Mouse (Mus musculus) stomach, embryonic 16.5 days (tissue): ENCODE measurements around the gene Cd82. TPM values are rescaled to one million over a fixed set of nuclear protein-coding genes. Genes with fewer than 3 reads are reported as not detected.

Source experiments
- ATAC-seq: fragments of 200-750 bp; cut with Nextera tagmentation; 2 replicates; pipeline ENCODE4 v1.8.0; 2017; ENCODE audit warnings: moderate number of reproducible peaks, moderate TSS enrichment; ENCODE audit not compliant: insufficient read depth, low FRiP score
- H3K27ac ChIP-seq: fragments of 300-500 bp; sonication (generic); 2 replicates; pipeline ENCODE4 v1.5.1; 2014; ENCODE audit warnings: low read length
- H3K27me3 ChIP-seq: fragments of 300-500 bp; sonication (generic); 2 replicates; pipeline ENCODE4 v1.6.1; 2014; ENCODE audit warnings: low read length, control low read depth, mixed read lengths; ENCODE audit not compliant: control insufficient read depth, insufficient read depth
- H3K36me3 ChIP-seq: fragments of 300-500 bp; sonication (generic); 2 replicates; pipeline ENCODE4 v1.6.1; 2014; ENCODE audit warnings: low read length; ENCODE audit not compliant: control insufficient read depth, insufficient read depth
- H3K4me1 ChIP-seq: fragments of 300-500 bp; sonication (generic); 2 replicates; pipeline ENCODE4 v1.6.1; 2014; ENCODE audit warnings: low read length, control low read depth, mixed read lengths; ENCODE audit not compliant: control insufficient read depth, insufficient read depth
- H3K4me2 ChIP-seq: fragments of 300-500 bp; sonication (generic); 2 replicates; pipeline ENCODE4 v1.6.1; 2014; ENCODE audit warnings: low read depth, low read length, mixed read lengths
- H3K4me3 ChIP-seq: fragments of 300-500 bp; sonication (generic); replicated peaks from 2 replicates; pipeline ENCODE4 v1.5.1; 2014; ENCODE audit warnings: mild to moderate bottlenecking, low read length
- H3K9ac ChIP-seq: fragments of 300-500 bp; sonication (generic); 2 replicates; pipeline ENCODE4 v1.6.1; 2014; ENCODE audit warnings: low read length
- H3K9me3 ChIP-seq: fragments of 300-500 bp; sonication (generic); replicated peaks from 2 replicates; pipeline ENCODE4 v1.6.1; 2016; ENCODE audit warnings: low read length, control low read depth; ENCODE audit not compliant: control insufficient read depth
- WGBS: fragments of 180-500 bp; shearing (Covaris S2); extraction: QIAGEN DNeasy Blood & Tissue Kit; methylation state at CpG from one replicate; pipeline ENCODE4 v1.1.7; 2014; 5-methylcytosine and 5-hydroxymethylcytosine counted together
- polyA plus RNA-seq: library from polyadenylated mRNA; unstranded; fragments of >200 nt; fragmentation: Nextera tagmentation; extraction: Ambion mirVana; gene quantifications from 2 replicates; pipeline ENCODE4 v1.2.1, GENCODE M21; 2015

Cd82 gene
- polyA plus RNA-seq, 1 experiment from 2014 or later = 112 TPM

DNA sequence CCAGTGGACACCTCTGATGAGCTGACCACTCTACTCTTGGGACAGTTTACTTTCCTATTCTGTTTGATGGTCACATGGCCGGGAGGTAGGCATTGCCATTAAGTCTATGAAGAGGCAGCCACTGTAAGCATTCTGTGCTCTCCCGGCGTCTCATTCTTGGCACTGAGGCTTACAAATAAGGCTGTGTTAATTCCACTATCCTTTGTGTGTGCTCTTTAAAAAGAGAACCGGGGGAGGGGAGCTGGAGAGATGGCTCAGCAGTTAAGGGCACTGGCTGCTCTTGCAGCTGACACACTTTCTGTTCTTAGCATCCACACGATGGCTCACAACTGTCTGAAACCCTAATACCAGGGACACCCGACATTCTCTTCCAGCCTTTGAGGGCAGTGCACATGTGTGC, 71.7 kb downstream of the Cd82 start:
- H3K36me3 ChIP-seq = no peaks in the 10 kb centered on the region
- H3K9ac ChIP-seq = no peak overlapping the region
- H3K9me3 ChIP-seq = no peaks in the 10 kb centered on the region
- H3K4me2 ChIP-seq = no peak overlapping the region
- no peaks in the 10 kb centered on the region for H3K4me1 ChIP-seq
- no peak overlapping the region for H3K4me3 ChIP-seq
- ATAC-seq = no peak
- WGBS = 47% methylated on average over 6 of the region's 6 CpGs
- H3K27ac ChIP-seq = no peak overlapping the region
- H3K27me3 ChIP-seq = no peaks in the 10 kb centered on the region

DNA sequence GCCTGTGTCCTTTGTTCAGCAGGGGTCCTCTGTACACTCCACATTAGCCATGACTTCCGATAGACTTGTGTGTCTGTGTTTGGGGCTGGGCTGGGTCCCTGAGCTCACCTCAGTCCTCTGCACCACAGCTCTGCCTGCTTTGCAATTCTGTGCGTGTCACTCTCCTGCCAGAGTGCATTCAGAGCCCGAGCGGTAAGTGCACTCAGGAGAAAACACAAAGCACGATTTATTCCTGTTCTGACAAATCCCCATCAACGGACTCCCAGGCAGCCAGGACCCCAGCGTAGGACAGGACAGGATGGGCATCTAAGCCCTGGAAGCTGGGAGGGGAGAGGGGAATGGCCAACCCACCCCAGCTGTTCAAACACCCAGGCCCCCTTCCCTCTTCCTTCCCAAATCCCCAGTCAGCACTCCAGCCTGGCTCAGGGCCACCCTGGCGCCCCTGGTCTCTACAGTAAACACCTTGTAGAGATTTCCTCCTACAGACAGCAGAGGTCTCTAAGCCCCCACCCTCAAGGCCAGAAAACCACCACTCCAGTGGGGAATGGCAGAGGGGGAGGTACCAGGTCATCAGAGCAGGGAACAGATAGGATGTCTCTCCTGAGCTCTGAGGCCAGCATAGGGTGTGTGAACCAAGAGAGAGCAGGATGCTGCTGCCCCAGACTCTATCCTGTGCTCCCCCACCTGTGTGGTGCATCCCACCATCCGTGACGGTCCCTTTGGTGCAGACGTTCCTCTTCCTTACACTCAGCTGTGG, 72.6 kb downstream of the Cd82 start:
- Histone ChIP-seq H3K9ac (0 out of 2 replicates have a peak overlapping the region, but pooled peaks have one; percentile 17), H3K9me3 (no peaks in the 10 kb centered on the region), H3K4me2 (no peak overlapping the region), H3K4me1 (no peaks in the 10 kb centered on the region), H3K27ac (no peak overlapping the region), H3K27me3 (no peaks in the 10 kb centered on the region), H3K36me3 (no peaks in the 10 kb centered on the region), H3K4me3 (no peak overlapping the region)
- 31% methylated on average over 11 of the region's 11 CpGs for WGBS
- ATAC-seq = peak; percentile 56; the same call in 1 of the 2 replicates

DNA sequence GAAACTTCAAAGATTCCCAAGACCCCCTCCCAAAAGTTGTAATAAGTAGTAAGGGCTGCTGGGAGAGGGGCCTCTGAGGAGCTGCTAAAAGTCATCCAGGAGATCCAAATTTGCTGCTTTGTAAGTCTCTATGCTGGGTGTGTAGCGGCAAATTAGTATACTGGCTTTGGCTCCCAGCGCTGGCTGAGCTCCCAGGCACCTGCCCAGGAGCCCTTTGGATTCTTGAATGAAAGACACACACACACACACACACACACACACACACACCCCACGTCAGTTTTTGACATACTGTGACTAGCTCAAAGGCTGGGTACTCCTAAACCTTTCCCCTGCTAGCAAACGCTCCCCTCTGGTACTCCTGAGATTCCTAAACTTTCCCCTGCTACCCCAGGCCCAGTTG, 76.0 kb downstream of the Cd82 start:
- 65% methylated on average over 4 of the region's 4 CpGs for WGBS
- H3K27me3 ChIP-seq = no peaks in the 10 kb centered on the region
- H3K27ac ChIP-seq = no peak overlapping the region
- no peaks in the 10 kb centered on the region for H3K9me3 ChIP-seq
- ATAC-seq = no peak
- H3K9ac ChIP-seq = no peak overlapping the region
- no peak overlapping the region for H3K4me3 ChIP-seq
- no peaks in the 10 kb centered on the region for H3K36me3 ChIP-seq
- no peak overlapping the region for H3K4me2 ChIP-seq
- H3K4me1 ChIP-seq = no peaks in the 10 kb centered on the region

DNA sequence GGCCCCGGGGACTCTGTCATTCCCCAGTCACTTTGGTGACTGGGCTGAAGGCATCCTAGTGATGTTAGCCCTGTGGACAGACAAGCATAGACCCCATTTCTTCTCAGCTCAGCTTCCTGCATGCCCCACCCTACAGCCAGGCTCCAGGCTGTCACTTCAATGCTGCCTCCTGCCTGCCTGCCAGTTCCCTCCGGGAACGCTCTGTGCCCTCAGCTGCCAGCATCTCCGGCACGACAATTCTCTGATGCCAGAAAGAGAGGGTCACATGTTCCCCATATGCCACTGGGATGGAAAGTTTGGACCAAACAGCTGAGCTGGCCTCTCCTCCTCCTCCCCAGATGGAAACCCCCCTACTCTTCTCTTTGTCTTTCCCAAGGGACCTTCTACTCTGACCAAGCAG, 79.1 kb downstream of the Cd82 start:
- H3K36me3 ChIP-seq = no peaks in the 10 kb centered on the region
- H3K9ac ChIP-seq = no peak overlapping the region
- no peak overlapping the region for H3K4me3 ChIP-seq
- no peak for ATAC-seq
- H3K27me3 ChIP-seq = no peaks in the 10 kb centered on the region
- no peaks in the 10 kb centered on the region; the same call in 1 of the 2 replicates for H3K4me1 ChIP-seq
- no peaks in the 10 kb centered on the region for H3K9me3 ChIP-seq
- WGBS = 80% methylated on average over 5 of the region's 5 CpGs
- no peak overlapping the region for H3K27ac ChIP-seq
- H3K4me2 ChIP-seq = no peak overlapping the region

DNA sequence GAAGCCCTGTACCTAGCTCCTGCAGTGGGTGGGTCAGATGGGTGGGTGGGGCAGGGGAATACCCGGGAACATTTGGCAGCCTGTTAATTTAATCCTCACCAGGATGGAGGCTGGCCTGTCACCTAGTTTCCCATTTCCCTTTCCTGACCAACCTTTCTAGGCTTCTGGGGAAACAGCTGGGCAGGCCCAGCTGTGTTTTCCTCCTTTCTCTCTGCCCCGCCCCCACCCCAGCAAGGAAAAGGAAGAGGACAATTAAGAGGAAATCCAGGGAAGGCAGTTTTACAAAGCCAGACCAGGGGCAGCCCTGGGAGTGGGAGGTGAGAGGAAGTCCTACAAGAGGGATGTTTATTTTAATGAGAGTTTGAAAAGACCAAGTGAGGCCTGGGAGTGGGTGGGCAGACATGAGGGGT, 82.3 kb downstream of the Cd82 start:
- Histone ChIP-seq H3K4me2 (no peak overlapping the region), H3K27me3 (no peaks in the 10 kb centered on the region), H3K9ac (no peak overlapping the region), H3K36me3 (no peaks in the 10 kb centered on the region), H3K4me1 (peaks cover 4% of the 10 kb centered on the region; the same call in 1 of the 2 replicates), H3K9me3 (no peaks in the 10 kb centered on the region), H3K4me3 (no peak overlapping the region), H3K27ac (no peak overlapping the region)
- ATAC-seq = peak; percentile 58; the same call in 1 of the 2 replicates
- 16% methylated on average over 2 of the region's 2 CpGs for WGBS

DNA sequence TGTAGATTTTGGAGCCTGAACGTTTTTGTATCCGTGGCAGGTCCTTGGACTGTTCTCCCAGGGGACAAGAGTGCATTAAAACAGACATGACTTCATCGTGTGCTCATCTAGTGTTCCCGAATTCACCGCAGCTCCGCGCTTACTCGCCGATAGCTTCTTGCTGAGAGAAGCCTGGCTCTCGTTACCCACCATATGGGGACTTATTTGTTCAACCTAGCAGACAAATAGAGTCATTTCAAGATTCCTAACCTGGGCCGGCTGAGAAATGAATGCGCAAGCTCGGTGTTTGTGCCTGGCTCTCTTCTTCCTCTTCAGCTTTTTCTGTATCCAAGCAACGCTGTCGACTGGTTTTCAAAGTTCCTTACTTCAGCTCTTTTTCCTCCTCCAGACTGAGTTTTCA, 85.1 kb downstream of the Cd82 start:
- H3K9me3 ChIP-seq = no peaks in the 10 kb centered on the region
- H3K4me2 ChIP-seq = no peak overlapping the region
- peaks cover 4% of the 10 kb centered on the region; the same call in 1 of the 2 replicates for H3K4me1 ChIP-seq
- ATAC-seq = no peak
- H3K36me3 ChIP-seq = no peaks in the 10 kb centered on the region
- no peaks in the 10 kb centered on the region for H3K27me3 ChIP-seq
- no peak overlapping the region for H3K9ac ChIP-seq
- WGBS = 54% methylated on average over 15 of the region's 15 CpGs
- H3K27ac ChIP-seq = no peak overlapping the region
- no peak overlapping the region for H3K4me3 ChIP-seq

DNA sequence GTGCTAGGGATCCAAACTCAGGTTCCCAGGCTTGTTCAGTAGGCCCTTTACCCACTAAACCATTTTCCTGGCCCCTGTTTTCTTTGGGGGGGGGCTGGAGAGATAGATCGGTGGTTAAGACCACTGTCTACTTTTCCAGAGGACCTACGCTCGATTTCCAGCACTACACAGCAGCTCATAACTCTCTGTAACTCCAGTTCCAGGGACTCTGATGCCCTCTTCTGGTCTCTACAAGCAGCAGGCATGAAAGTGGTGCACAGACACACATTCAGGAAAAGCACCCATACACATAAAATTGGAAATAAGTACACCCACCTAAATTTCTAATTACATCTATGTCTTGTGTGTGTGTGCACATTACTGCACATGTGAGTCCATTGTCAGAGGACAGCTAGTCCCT, 85.8 kb downstream of the Cd82 start:
- peaks cover 6% of the 10 kb centered on the region; the same call in 1 of the 2 replicates for H3K4me1 ChIP-seq
- H3K27me3 ChIP-seq = no peaks in the 10 kb centered on the region
- no peak overlapping the region for H3K4me3 ChIP-seq
- H3K9me3 ChIP-seq = no peaks in the 10 kb centered on the region
- no peaks in the 10 kb centered on the region for H3K36me3 ChIP-seq
- WGBS = 95% methylated on average over 3 of the region's 3 CpGs
- no peak overlapping the region for H3K9ac ChIP-seq
- no peak overlapping the region for H3K4me2 ChIP-seq
- no peak for ATAC-seq
- H3K27ac ChIP-seq = no peak overlapping the region

DNA sequence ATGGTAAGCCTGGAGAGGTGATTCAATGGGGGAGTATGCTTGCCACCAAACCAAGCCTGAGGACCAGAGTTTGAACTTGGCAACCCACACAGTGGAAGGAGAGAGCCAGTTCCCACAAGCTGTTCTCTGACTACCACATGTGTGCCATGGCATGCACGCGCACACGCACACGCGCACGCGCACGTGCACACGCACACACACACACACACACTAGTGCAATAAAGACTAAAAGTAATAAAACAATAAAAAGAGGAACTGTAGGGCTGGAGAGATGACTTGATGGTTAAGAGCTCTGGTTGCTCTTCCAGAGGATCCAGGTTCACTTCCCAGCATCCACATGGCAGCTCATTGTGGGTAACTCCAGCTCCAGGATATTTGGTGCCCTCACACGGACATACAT, 90.1 kb downstream of the Cd82 start:
- no peak for ATAC-seq
- Histone ChIP-seq H3K9me3 (no peaks in the 10 kb centered on the region), H3K9ac (no peak overlapping the region), H3K36me3 (no peaks in the 10 kb centered on the region), H3K4me1 (0 out of 2 replicates have a peak, but pooled peaks cover 6% of the 10 kb centered on the region), H3K4me2 (no peak overlapping the region), H3K4me3 (no peak overlapping the region), H3K27ac (no peak overlapping the region), H3K27me3 (no peaks in the 10 kb centered on the region)
- WGBS = 93% methylated on average over 10 of the region's 10 CpGs

DNA sequence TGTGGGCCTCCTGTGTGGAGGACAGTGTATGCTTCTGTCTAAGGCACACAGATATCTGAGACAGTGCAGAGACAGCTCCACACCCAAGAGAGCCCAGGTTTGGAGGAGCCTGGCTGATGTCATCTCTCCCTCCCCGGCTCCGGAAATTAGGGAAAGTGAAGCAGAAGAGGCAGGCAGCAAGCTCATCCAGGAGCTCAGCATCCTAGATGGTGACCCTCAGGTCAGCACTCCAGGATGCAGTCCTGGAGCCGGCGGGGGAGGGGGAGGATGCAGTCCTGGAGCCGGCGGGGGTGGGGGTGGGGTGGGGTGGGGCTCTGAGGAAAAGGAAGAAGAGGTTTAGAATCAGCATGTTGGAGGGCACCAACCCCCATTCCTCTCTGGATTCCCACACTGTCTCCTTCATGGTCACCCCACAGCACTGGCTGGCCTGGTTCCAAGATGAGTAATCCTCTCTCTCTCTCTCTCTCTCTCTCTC, 90.8 kb downstream of the Cd82 start:
- Histone ChIP-seq H3K4me2 (no peak overlapping the region), H3K4me3 (no peak overlapping the region), H3K27me3 (no peaks in the 10 kb centered on the region), H3K36me3 (no peaks in the 10 kb centered on the region), H3K27ac (no peak overlapping the region), H3K4me1 (0 out of 2 replicates have a peak, but pooled peaks cover 2% of the 10 kb centered on the region), H3K9ac (no peak overlapping the region), H3K9me3 (no peaks in the 10 kb centered on the region)
- 13% methylated on average over 6 of the region's 6 CpGs for WGBS
- ATAC-seq = peak; percentile 44; the same call in 1 of the 2 replicates
